Mouse (Mus musculus) kidney, adult 2 months (tissue): ENCODE measurements around the gene Rab37. TPM values are rescaled to one million over a fixed set of nuclear protein-coding genes. Genes with fewer than 3 reads are reported as not detected.

Source experiments
- DNase-seq: peaks from one replicate; pipeline ENCODE4 v3.0.0; 2021
- H3K27ac ChIP-seq: fragments of 200-500 bp; 2 replicates; pipeline ENCODE4 v1.5.1; 2012; ENCODE audit warnings: low read depth, low read length, control low read depth, inconsistent platforms; ENCODE audit not compliant: insufficient read depth
- H3K27me3 ChIP-seq: fragments of 200-500 bp; replicated peaks from 2 replicates; pipeline ENCODE4 v1.6.1; 2012; ENCODE audit warnings: mild to moderate bottlenecking, moderate library complexity, low read length, inconsistent platforms; ENCODE audit not compliant: control insufficient read depth, insufficient read depth
- H3K36me3 ChIP-seq: fragments of 200-500 bp; 2 replicates; pipeline ENCODE4 v1.6.1; 2012; ENCODE audit warnings: mild to moderate bottlenecking, moderate library complexity, low read length, inconsistent platforms; ENCODE audit not compliant: control insufficient read depth, insufficient read depth
- H3K4me1 ChIP-seq: fragments of 200-500 bp; 2 replicates; pipeline ENCODE4 v1.6.1; 2011; ENCODE audit warnings: low read length; ENCODE audit not compliant: control insufficient read depth, insufficient read depth
- H3K4me3 ChIP-seq: fragments of 200-500 bp; 2 replicates; pipeline ENCODE4 v1.5.1; 2011; ENCODE audit warnings: mild to moderate bottlenecking, low read depth, low read length, control low read depth; ENCODE audit not compliant: insufficient read depth
- CTCF ChIP-seq: fragments of 200-500 bp; conservative IDR thresholded peaks from 2 replicates; pipeline ENCODE4 v1.5.1; 2011; ENCODE audit warnings: low read depth, mild to moderate bottlenecking, control low read depth, low read length, moderate library complexity, mixed read lengths; ENCODE audit not compliant: insufficient read depth, insufficient read length
- POLR2A ChIP-seq: fragments of 200-500 bp; IDR thresholded peaks from one replicate; pipeline ENCODE4 v1.6.1; 2011; ENCODE audit warnings: low read depth, low read length, control low read depth
- WGBS: fragments of 180-500 bp; shearing (Covaris S2); methylation state at CpG from one replicate; pipeline ENCODE4 v1.1.7; 2018; 5-methylcytosine and 5-hydroxymethylcytosine counted together
- polyA plus RNA-seq: library from polyadenylated mRNA; depleted of rRNA; stranded (reverse); fragments of >200 nt; gene quantifications from 2 replicates; pipeline ENCODE4 v1.2.3, GENCODE M21; 2012

The Rab37 gene
- polyA plus RNA-seq, 1 experiment, result 1.1 TPM

DNA sequence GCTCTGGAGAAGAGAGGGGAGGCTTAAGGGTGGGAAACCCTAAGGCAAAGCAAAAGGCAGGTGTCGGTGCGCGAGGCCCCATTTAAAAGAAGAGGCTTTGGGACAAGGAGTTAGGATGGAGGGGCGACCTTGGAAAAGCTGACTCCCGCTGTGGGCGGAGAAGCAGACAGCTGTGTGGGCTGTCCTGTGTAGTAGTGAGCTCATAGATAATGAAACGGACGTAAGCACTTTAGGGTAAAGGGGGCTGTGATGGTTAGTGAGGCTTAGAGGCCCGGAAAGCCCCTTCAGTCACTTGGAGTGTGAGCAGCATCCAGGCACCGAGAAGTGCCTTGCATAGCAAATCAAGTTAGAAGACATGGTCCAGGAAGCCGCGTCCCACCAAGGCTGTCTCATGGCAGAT, 96.5 kb downstream of the Rab37 start, which contains the start of gene Nat9:
Gene Nat9, minus strand, starts transcription at position 167 of the 400 bp plus-strand sequence.
- peak within 1 kb of the TSS; percentile 81 for H3K27ac ChIP-seq
- TF ChIP-seq POLR2A, result no peak
- no peak for TF ChIP-seq CTCF
- WGBS, result 5% methylated on average over 12 of the region's 12 CpGs
- no peaks in the 10 kb centered on the region for H3K36me3 ChIP-seq
- DNase-seq, result no peak
- peak within 1 kb of the TSS; percentile 86 for H3K4me3 ChIP-seq
- peaks cover 6% of the 10 kb centered on the region for H3K4me1 ChIP-seq
- H3K27me3 ChIP-seq, result no peaks in the 10 kb centered on the region

DNA sequence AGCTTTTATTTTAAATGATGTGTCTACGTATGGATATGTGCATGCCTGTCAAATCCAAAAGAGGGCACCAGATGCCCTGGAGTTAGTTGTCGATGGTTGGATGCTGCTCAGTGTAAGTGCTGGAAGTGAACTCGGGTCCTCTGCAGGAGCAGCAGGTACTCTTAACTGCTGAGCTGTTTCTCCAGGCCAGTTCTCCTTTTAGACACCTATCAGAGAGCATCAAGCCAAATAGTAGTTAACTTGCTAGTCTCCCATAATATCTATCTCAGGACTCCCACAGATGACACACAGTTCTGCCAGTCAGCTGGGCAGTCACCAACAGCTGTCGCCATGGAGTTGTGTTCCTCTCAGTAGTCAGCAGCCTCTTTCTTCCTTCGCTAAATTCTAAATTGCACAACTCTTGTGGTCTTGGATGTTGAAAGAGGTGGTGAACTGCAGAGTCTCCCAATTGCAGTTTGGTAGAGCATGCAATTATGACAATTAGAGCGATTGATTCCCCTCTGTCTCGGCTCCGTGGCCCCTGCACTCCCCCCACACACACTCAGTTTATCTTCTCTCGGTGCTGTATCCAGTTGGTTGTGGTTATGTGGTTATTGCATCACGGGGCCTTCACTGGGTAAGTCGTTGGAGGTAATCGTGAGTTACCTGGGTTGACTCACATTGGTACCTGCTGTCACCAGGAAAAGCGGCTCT, 97.5 kb downstream of the Rab37 start:
- DNase-seq, result no peak
- H3K36me3 ChIP-seq, result no peaks in the 10 kb centered on the region
- peaks cover 4% of the 10 kb centered on the region; the same call in 1 of the 2 replicates for H3K4me1 ChIP-seq
- no peak overlapping the region for H3K4me3 ChIP-seq
- no peaks in the 10 kb centered on the region for H3K27me3 ChIP-seq
- TF ChIP-seq POLR2A, result no peak
- no peak for TF ChIP-seq CTCF
- WGBS, result 84% methylated on average over 13 of the region's 13 CpGs
- H3K27ac ChIP-seq, result no peak overlapping the region

DNA sequence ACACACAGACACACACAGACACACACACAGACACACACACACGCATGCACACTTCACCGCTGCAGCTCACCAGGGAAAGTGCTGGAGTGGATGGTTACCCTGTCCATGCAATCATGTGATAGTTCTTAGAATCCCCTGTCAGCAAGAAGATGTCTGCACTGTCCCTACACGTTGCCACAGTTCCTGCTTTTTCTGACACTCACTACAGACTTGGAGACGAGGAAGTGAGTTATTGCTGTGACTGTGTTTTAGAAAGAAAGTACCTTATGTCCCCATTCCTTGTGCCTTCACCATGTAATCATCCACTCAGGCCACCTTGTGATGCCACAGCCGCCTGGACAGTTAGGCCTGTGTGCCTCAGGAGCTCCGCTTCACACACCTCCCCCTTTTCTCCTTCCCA, 98.1 kb downstream of the Rab37 start:
- H3K36me3 ChIP-seq, result no peaks in the 10 kb centered on the region
- H3K27me3 ChIP-seq, result no peaks in the 10 kb centered on the region
- H3K27ac ChIP-seq, result no peak overlapping the region
- peaks cover 4% of the 10 kb centered on the region; the same call in 1 of the 2 replicates for H3K4me1 ChIP-seq
- no peak overlapping the region for H3K4me3 ChIP-seq
- no peak for DNase-seq
- WGBS, result 86% methylated on average over 6 of the region's 6 CpGs
- TF ChIP-seq CTCF (no peak), POLR2A (no peak)

DNA sequence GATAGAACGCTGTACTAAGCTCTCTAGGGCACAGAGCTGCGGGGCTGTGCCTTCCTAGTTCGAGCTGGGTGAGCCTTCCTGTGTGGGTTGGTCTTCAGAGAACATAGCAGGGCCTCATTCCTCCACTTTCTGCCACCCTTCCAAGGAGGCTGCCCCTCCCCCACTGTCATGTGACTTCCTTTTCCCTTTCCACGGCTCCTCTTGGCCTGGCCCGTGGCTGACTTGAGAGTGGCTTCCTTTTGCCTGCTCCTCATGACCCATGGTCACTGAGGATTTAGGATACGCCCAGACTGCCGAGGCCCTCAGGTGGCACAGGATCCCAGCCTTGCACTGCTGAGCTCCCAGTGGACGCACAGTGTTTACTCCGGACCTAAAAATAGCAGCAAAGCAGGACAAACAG, 100.9 kb downstream of the Rab37 start:
- 35% methylated on average over 9 of the region's 9 CpGs for WGBS
- H3K4me3 ChIP-seq, result no peak overlapping the region
- no peaks in the 10 kb centered on the region for H3K27me3 ChIP-seq
- TF ChIP-seq POLR2A (no peak), CTCF (no peak)
- peak overlapping the region; percentile 66 for H3K27ac ChIP-seq
- H3K36me3 ChIP-seq, result no peaks in the 10 kb centered on the region
- H3K4me1 ChIP-seq, result peaks cover 4% of the 10 kb centered on the region; the same call in 1 of the 2 replicates
- DNase-seq, result peak; percentile 79

DNA sequence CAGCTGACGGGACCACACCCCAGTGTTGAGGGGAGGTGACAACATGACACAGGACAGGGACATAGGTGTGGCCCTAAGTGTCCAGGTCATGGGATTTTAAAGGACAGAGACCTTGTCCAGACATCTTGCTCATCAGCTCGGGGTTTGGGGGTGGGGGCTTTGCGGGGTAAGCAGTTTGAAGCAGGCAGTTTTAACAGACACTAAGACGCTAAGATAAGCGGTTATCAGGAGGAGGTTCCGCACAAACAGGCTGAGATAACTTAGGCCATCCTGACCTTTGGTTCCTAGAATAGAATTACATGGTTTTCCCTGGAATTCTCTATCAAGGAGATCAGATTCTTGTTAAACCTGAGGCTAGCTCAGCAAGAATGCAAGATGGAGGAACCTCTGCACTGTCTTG, 103.5 kb downstream of the Rab37 start:
- no peaks in the 10 kb centered on the region for H3K36me3 ChIP-seq
- H3K4me3 ChIP-seq, result no peak overlapping the region
- H3K27ac ChIP-seq, result no peak overlapping the region
- DNase-seq, result no peak
- H3K27me3 ChIP-seq, result no peaks in the 10 kb centered on the region
- no peak for TF ChIP-seq CTCF
- no peak for TF ChIP-seq POLR2A
- no peaks in the 10 kb centered on the region; the same call in 1 of the 2 replicates for H3K4me1 ChIP-seq
- 85% methylated on average over 6 of the region's 6 CpGs for WGBS

DNA sequence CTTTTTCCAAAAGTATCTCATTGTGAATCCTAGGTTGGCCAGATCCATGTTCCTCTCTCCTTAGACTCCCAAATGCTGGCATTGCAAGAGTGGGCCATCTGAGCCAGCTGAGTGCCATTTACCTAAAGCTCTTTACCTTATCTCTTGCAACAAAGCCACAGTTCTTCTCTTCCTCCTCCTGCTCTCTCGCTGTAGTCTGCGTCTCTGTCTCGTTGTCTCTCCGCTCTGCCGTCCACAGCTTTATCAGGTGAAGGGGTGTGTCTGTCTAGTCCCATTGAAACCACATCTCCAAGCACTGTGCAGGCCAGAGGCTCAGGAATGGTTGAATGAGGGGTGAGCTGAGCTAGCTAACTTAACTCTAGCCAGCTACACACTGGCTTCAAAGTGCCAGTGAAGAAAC, 104.7 kb downstream of the Rab37 start:
- DNase-seq, result no peak
- Histone ChIP-seq H3K36me3 (no peaks in the 10 kb centered on the region), H3K27ac (no peak overlapping the region), H3K27me3 (no peaks in the 10 kb centered on the region), H3K4me3 (no peak overlapping the region), H3K4me1 (no peaks in the 10 kb centered on the region; the same call in 1 of the 2 replicates)
- WGBS, result 90% methylated on average over 5 of the region's 5 CpGs
- TF ChIP-seq POLR2A (no peak), CTCF (no peak)

DNA sequence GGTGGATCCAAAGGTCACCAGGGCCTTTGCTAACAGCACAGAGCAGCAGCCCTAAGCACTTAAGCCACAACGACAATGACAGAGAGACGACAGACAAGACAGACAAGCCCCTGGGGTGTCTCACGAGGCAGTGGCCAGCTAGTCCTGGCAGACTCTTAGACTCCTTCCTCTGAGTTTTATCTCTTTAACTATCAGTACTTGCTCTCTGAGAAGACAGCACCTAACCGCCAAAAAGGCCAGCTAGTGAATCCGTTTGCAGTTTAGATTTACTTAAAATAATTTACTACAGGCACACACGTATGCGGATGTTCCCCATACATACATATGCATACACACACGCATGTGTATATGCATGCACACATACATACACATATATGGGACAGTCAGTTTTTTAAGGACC, 106.3 kb downstream of the Rab37 start:
- Histone ChIP-seq H3K27me3 (no peaks in the 10 kb centered on the region), H3K27ac (no peak overlapping the region), H3K4me3 (no peak overlapping the region), H3K36me3 (no peaks in the 10 kb centered on the region), H3K4me1 (no peaks in the 10 kb centered on the region)
- 85% methylated on average over 8 of the region's 8 CpGs for WGBS
- TF ChIP-seq POLR2A (no peak), CTCF (no peak)
- DNase-seq, result no peak

DNA sequence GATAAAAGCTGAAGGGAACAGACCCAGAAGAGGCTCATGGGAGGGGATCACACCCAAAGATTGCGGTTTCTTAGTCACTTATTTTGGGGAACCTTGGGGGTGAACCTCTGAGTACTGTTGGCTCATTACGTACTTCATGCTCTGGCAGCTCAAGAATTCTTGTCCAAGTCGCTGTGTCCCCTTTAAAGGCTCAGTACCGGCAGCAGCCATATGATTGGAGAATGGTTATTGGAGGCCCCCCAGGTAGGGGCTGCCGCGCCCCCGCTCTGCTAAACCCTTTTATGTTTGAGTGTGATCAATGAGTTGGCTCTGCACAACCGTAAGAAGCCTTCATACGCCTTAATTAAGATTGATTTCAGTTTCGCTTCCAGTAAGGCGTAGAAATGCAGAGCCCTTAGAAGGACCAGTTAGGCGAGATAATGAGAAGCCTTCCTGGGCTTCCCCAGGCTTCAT, 107.7 kb downstream of the Rab37 start:
- 72% methylated on average over 12 of the region's 12 CpGs for WGBS
- H3K27me3 ChIP-seq, result no peaks in the 10 kb centered on the region
- H3K4me1 ChIP-seq, result no peaks in the 10 kb centered on the region
- H3K4me3 ChIP-seq, result no peak overlapping the region
- no peaks in the 10 kb centered on the region for H3K36me3 ChIP-seq
- DNase-seq, result no peak
- H3K27ac ChIP-seq, result no peak overlapping the region
- no peak for TF ChIP-seq POLR2A
- TF ChIP-seq CTCF, result no peak
